Comparison of ENCODE assay signal across 14 mouse cellular contexts in genomic region chr11:94403757-94404156, GRCm38 (mm10). TPM values are rescaled to one million over a fixed set of nuclear protein-coding genes. Genes with fewer than 3 reads are reported as not detected.
DNase-seq lines count a peak whose midpoint lies in the region; ATAC-seq and TF ChIP-seq lines count a peak whose summit lies in the region.
"Had no signal": no experiment of that assay in that cellular context is flagged by ENCODE, and none has a peak within 500 bp of the region (broad histone marks: within the 10 kb centered on the region; RNA-seq: fewer than 3 reads in every experiment).

No protein-coding gene starts in this region.

- H3K4me3 ChIP-seq in lung, postnatal 0 days (ENCODE audit: low read depth, low read length), result no peak overlapping the region
- no peak overlapping the region for H3K4me3 ChIP-seq in kidney, adult 2 months (ENCODE audit: insufficient read depth, low read depth, low read length)
- H3K4me3 ChIP-seq in kidney, postnatal 0 days (replicated peaks; ENCODE audit: low read depth, low read length), result no peak overlapping the region
- no peak overlapping the region for H3K4me3 ChIP-seq in limb, embryonic 15.5 days
- H3K4me3 ChIP-seq: midbrain, embryonic 13.5 days; myocyte had no signal

- H3K9me3 ChIP-seq in lung, postnatal 0 days (ENCODE audit: low read length), result no peaks in the 10 kb centered on the region
- H3K9me3 ChIP-seq in kidney, postnatal 0 days (replicated peaks; ENCODE audit: low read length), result no peaks in the 10 kb centered on the region
- H3K9me3 ChIP-seq in limb, embryonic 15.5 days, result no peaks in the 10 kb centered on the region
- H3K9me3 ChIP-seq: midbrain, embryonic 13.5 days had no signal

- no peak for TF ChIP-seq EP300 in lung, postnatal 0 days (IDR thresholded peaks at IDR 0.05)

- H3K4me2 ChIP-seq in lung, postnatal 0 days (replicated peaks; ENCODE audit: low read depth, low read length), result no peak overlapping the region
- no peak overlapping the region for H3K4me2 ChIP-seq in kidney, postnatal 0 days (ENCODE audit: low read length)
- H3K4me2 ChIP-seq in limb, embryonic 15.5 days, result no peak overlapping the region
- H3K4me2 ChIP-seq: midbrain, embryonic 13.5 days had no signal

- H3K4me1 ChIP-seq in lung, postnatal 0 days (ENCODE audit: insufficient read depth, low read depth, low read length), result peaks cover 3% of the 10 kb centered on the region; the same call in 1 of the 2 replicates
- H3K4me1 ChIP-seq in kidney, adult 2 months (ENCODE audit: control insufficient read depth, insufficient read depth, low read length), result peaks cover 13% of the 10 kb centered on the region
- peaks cover 16% of the 10 kb centered on the region for H3K4me1 ChIP-seq in kidney, postnatal 0 days (replicated peaks; ENCODE audit: insufficient read depth, low read length)
- H3K4me1 ChIP-seq in limb, embryonic 15.5 days, result peaks cover 45% of the 10 kb centered on the region

- TF ChIP-seq CTCF in lung, postnatal 0 days (IDR thresholded peaks at IDR 0.05), result no peak
- TF ChIP-seq CTCF in kidney, adult 2 months (conservative IDR thresholded peaks at IDR 0.05; ENCODE audit: insufficient read depth, insufficient read length, low read depth, low read length), result no peak
- TF ChIP-seq CTCF in kidney, postnatal 0 days (IDR thresholded peaks at IDR 0.05; ENCODE audit: low read depth), result no peak

- no peaks in the 10 kb centered on the region for H3K36me3 ChIP-seq in lung, postnatal 0 days (ENCODE audit: insufficient read depth, low read length)
- no peaks in the 10 kb centered on the region for H3K36me3 ChIP-seq in kidney, adult 2 months (ENCODE audit: control insufficient read depth, insufficient read depth, low read length)
- no peaks in the 10 kb centered on the region for H3K36me3 ChIP-seq in kidney, postnatal 0 days (ENCODE audit: insufficient read depth, low read length)
- H3K36me3 ChIP-seq in limb, embryonic 15.5 days, result peaks cover 4% of the 10 kb centered on the region; the same call in 1 of the 2 replicates
- H3K36me3 ChIP-seq: midbrain, embryonic 13.5 days had no signal

- DNase-seq in lung, adult 18-20 months, result peak; percentile 16 to 41
- no peak for DNase-seq in lung, postnatal 0 days (ENCODE audit: low spot score)
- DNase-seq in kidney, adult 2 months, result peak; percentile 55
- DNase-seq in kidney, postnatal 0 days (ENCODE audit: low spot score), result no peak
- DNase-seq in layer of hippocampus, postnatal 36 days, result no peak
- DNase-seq in thymus, postnatal 4 days, result no peak
- DNase-seq: cerebellum, adult 2 months; cerebellum, postnatal 36 days; gastrocnemius, postnatal 25 days; thymus, adult 2 months had no signal

- H3K27me3 ChIP-seq in lung, postnatal 0 days (replicated peaks; ENCODE audit: insufficient read depth, low read length), result no peaks in the 10 kb centered on the region
- no peaks in the 10 kb centered on the region for H3K27me3 ChIP-seq in kidney, adult 2 months (replicated peaks; ENCODE audit: control insufficient read depth, insufficient read depth, low read length)
- no peaks in the 10 kb centered on the region for H3K27me3 ChIP-seq in kidney, postnatal 0 days (ENCODE audit: insufficient read depth, low read length)
- H3K27me3 ChIP-seq in limb, embryonic 15.5 days, result no peaks in the 10 kb centered on the region
- H3K27me3 ChIP-seq: midbrain, embryonic 13.5 days had no signal

- no peak for TF ChIP-seq POLR2A in kidney, adult 2 months (IDR thresholded peaks at IDR 0.05; ENCODE audit: low read depth, low read length)

- 71% methylated on average over 10 of the region's 10 CpGs for WGBS in lung, postnatal 0 days
- 53% methylated on average over 10 of the region's 10 CpGs for WGBS in kidney, adult 2 months
- 74% methylated on average over 10 of the region's 10 CpGs for WGBS in kidney, postnatal 0 days
- 65% methylated on average over 10 of the region's 10 CpGs for WGBS in limb, embryonic 15.5 days

- ATAC-seq in lung, postnatal 0 days, result no peak
- ATAC-seq in kidney, postnatal 0 days (replicated peaks; ENCODE audit: low FRiP score, low read depth), result no peak
- ATAC-seq in limb, embryonic 15.5 days (ENCODE audit: insufficient number of reproducible peaks, low FRiP score, low TSS enrichment, low read depth), result no peak
- ATAC-seq: hindbrain, embryonic 16.5 days; midbrain, embryonic 13.5 days had no signal

- no peak overlapping the region for H3K27ac ChIP-seq in lung, postnatal 0 days (ENCODE audit: low read length)
- H3K27ac ChIP-seq in kidney, adult 2 months (ENCODE audit: insufficient read depth, low read depth, low read length), result no peak overlapping the region; the same call in 1 of the 2 replicates
- H3K27ac ChIP-seq in kidney, postnatal 0 days, result peak overlapping the region; percentile 65
- H3K27ac ChIP-seq in limb, embryonic 15.5 days, result peak overlapping the region; percentile 44; the same call in 1 of the 2 replicates
- H3K27ac ChIP-seq: midbrain, embryonic 13.5 days had no signal

- H3K9ac ChIP-seq in lung, postnatal 0 days (replicated peaks; ENCODE audit: low read depth), result no peak overlapping the region
- H3K9ac ChIP-seq in kidney, postnatal 0 days (ENCODE audit: low read depth, low read length), result no peak overlapping the region
- H3K9ac ChIP-seq in limb, embryonic 15.5 days, result no peak overlapping the region
- H3K9ac ChIP-seq: midbrain, embryonic 13.5 days had no signal

RNA-seq across cellular contexts. Expression of gene Abcc3, which starts 11.0 kb away (rescaled TPM):
- 8.7 and 10.4 TPM in 2 replicates for polyA plus RNA-seq in lung, postnatal 0 days (2015; fragmentation: Nextera tagmentation; extraction: Ambion mirVana)
- 43.8 and 51.7 TPM in 2 replicates for polyA plus RNA-seq in kidney, adult 2 months (2012; rRNA removed)
- polyA plus RNA-seq in kidney, postnatal 0 days (2015; fragmentation: Nextera tagmentation; extraction: Ambion mirVana), result 9.1 and 10.5 TPM in 2 replicates
- polyA plus RNA-seq in limb, embryonic 15.5 days (2015; fragmentation: Nextera tagmentation; extraction: Ambion mirVana), result 1.3 and 1.6 TPM in 2 replicates
- total RNA-seq in layer of hippocampus, postnatal 36 days (2021), result 1 to 10 TPM; 2.2 to 2.9 TPM
- polyA plus RNA-seq: myocyte had no signal

Comparison
In these comparisons a context has a peak if more than half of its experiments do, and no peak if none do; other contexts are left out.
1. DNase-seq: peak in lung, adult 18-20 months (2 of 2) and kidney, adult 2 months (single experiment); none in lung, postnatal 0 days (single experiment), kidney, postnatal 0 days (single experiment), layer of hippocampus, postnatal 36 days (0 of 2) and thymus, postnatal 4 days (single experiment).
2. H3K27ac ChIP-seq: peak in kidney, postnatal 0 days (single experiment) and limb, embryonic 15.5 days (single experiment); none in lung, postnatal 0 days (single experiment) and kidney, adult 2 months (single experiment).